Mouse (Mus musculus) megakaryocyte, embryonic 14.5 days (primary cell): ENCODE measurements at regions not wholly inside any gene's neighbourhood (a gene's known extent, or its start where the extent isn't known, plus 50 kb on each side); places are given as distances from the start of the nearest gene placed in this dataset.

Experiments used
- FLI1 ChIP-seq: IDR thresholded peaks from 2 replicates; pipeline ENCODE4 v1.6.1; 2012; ENCODE audit warnings: low read length, inconsistent platforms, mixed read lengths
- GATA1 ChIP-seq: IDR thresholded peaks from 3 replicates; pipeline ENCODE4 v1.6.1; 2012; ENCODE audit warnings: mixed read lengths, low read length, inconsistent platforms, borderline replicate concordance

- TF ChIP-seq GATA1 = no peak
- no peak for TF ChIP-seq FLI1
These were observed 217.3 kb upstream of the Arglu1 start for GRCm38 (mm10) chr8:8907478-8908165.
